Mouse (Mus musculus) spleen, adult 2 months (tissue): ENCODE results near the gene Rybp.

ENCODE experiments used
- CTCF ChIP-seq: fragments of 200-500 bp; IDR thresholded peaks from 2 replicates; pipeline ENCODE4 v1.5.1; 2011; ENCODE audit warnings: mild to moderate bottlenecking, inconsistent platforms; ENCODE audit not compliant: insufficient read depth, insufficient read length, insufficient replicate concordance; ENCODE audit errors: extremely low read depth
- POLR2A ChIP-seq: fragments of 200-500 bp; IDR thresholded peaks from 2 replicates; pipeline ENCODE4 v1.6.1; 2011; ENCODE audit warnings: low read depth, low read length, inconsistent platforms

DNA sequence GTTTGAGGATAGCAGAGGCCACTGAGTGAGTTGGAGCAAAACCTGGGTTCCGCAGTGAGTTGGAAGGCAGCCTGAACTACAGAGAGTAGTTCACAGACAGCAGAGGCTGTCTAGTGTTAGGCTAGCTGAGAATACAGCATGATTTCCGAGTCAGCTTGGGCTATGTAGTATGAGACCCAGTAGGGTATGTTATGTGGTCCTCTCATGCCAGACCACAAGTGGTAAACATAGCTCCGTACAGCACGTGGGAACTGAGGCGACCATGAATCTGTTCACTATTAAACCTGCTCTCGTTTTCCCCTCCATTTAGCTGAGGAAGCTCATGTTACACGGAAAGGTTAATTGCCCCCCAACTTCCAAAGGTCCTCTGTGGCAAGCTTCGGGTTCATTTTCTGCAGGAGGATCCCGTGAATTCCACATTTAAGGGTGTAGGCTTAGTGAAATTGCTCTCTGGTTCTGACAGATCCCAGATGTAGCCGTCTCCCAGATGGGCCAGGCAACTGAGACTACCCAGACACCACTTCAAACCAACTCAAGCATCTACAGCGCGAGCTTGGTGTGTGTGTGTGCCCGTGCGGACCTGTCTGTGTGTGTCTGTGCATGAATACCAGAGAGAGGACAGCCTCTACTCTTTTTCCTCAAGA, 66.2 kb downstream of the Rybp start:
- TF ChIP-seq CTCF (no peak), POLR2A (no peak)
